Mouse (Mus musculus) cerebellum, postnatal 36 days (tissue): ENCODE results near the gene Depdc7.

Experiments
- DNase-seq, 2 experiments: peaks; one replicate each; pipeline ENCODE4 v3.0.0; 2021 to 2022; ENCODE audit warnings: mixed read lengths in 2 of 2

The Depdc7 gene

GRCm38 (mm10) chr2:104714254-104714691, 28.4 kb downstream of the Depdc7 start:
- peak; percentile 59 to 61 for DNase-seq

- no peak for DNase-seq
Measured at GRCm38 (mm10) chr2:104712486-104712809, 30.2 kb downstream of the Depdc7 start.

GRCm38 (mm10) chr2:104711585-104712485, 30.8 kb downstream of the Depdc7 start, which contains the start of gene Tcp11l1:
TSS of gene Tcp11l1 (minus strand) at chr2:104712169.
- DNase-seq = peak; percentile 70 to 72

- no peak for DNase-seq
Measured at GRCm38 (mm10) chr2:104710670-104711370, 31.9 kb downstream of the Depdc7 start.

- DNase-seq = no peak
Measured at GRCm38 (mm10) chr2:104709786-104710337, 32.8 kb downstream of the Depdc7 start.

GRCm38 (mm10) chr2:104704355-104704754, 38.3 kb downstream of the Depdc7 start:
- DNase-seq = no peak

GRCm38 (mm10) chr2:104703158-104703557, 39.5 kb downstream of the Depdc7 start:
- DNase-seq = no peak

- DNase-seq = no peak
Measured at GRCm38 (mm10) chr2:104699659-104700058, 43.0 kb downstream of the Depdc7 start.

GRCm38 (mm10) chr2:104692551-104692950, 50.1 kb downstream of the Depdc7 start:
- DNase-seq = no peak

- no peak for DNase-seq
Measured at GRCm38 (mm10) chr2:104690720-104691119, 52.0 kb downstream of the Depdc7 start.

- peak; percentile 40 to 44 for DNase-seq
Measured at GRCm38 (mm10) chr2:104688724-104689123, 54.0 kb downstream of the Depdc7 start.

- DNase-seq = no peak
Measured at GRCm38 (mm10) chr2:104688321-104688720, 54.4 kb downstream of the Depdc7 start.

GRCm38 (mm10) chr2:104687261-104687660, 55.4 kb downstream of the Depdc7 start:
- DNase-seq = no peak

- DNase-seq = peak; percentile 83 to 85
Measured at GRCm38 (mm10) chr2:104685418-104685817, 57.3 kb downstream of the Depdc7 start.

GRCm38 (mm10) chr2:104684771-104685170, 57.9 kb downstream of the Depdc7 start:
- no peak for DNase-seq

- no peak for DNase-seq
Measured at GRCm38 (mm10) chr2:104677326-104677725, 65.4 kb downstream of the Depdc7 start.
